Mouse (Mus musculus) kidney, postnatal 4 days (tissue): ENCODE measurements around the gene Mok.
A peak's percentile ranks its signal among the peaks of the same experiment; 100 is the strongest.

Source experiments
- DNase-seq, 2 experiments: peaks; one replicate each; pipeline ENCODE4 v3.0.0; 2021; ENCODE audit warnings: mixed read lengths in 2 of 2

Gene Mok

DNA sequence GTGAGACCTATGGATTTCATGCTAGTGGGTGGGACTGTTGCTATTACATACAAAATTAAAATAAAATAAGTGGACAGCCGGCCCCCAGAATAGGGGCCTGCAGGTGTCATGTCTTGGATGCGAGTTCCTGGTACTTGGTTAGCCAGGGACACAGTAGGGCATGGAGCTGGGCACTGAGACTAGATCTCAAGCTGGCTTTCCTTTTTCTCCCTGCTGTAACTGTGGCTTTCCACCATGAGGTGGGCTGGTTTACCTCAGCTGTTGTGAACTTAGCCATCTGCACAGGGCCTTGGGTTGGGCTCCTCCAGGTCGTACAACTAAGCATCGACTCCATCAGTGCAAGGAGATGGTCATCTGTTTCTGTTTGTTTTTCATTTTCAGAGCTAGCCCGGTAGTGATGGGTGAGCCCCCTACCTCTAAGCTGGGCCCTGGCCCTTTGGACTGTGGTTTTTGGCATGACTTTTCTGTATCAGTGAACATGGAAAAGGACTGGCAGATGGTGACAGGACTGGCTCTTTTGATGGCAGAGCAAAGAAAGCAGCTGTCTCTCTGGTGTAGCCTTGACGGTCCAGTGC, 5.5 kb upstream of the Mok start:
- DNase-seq, result no peak

- DNase-seq, result peak; percentile 91 to 94
Observed at GRCm38 (mm10) chr12:110845131-110845880, 4.6 kb upstream of the Mok start.

DNA sequence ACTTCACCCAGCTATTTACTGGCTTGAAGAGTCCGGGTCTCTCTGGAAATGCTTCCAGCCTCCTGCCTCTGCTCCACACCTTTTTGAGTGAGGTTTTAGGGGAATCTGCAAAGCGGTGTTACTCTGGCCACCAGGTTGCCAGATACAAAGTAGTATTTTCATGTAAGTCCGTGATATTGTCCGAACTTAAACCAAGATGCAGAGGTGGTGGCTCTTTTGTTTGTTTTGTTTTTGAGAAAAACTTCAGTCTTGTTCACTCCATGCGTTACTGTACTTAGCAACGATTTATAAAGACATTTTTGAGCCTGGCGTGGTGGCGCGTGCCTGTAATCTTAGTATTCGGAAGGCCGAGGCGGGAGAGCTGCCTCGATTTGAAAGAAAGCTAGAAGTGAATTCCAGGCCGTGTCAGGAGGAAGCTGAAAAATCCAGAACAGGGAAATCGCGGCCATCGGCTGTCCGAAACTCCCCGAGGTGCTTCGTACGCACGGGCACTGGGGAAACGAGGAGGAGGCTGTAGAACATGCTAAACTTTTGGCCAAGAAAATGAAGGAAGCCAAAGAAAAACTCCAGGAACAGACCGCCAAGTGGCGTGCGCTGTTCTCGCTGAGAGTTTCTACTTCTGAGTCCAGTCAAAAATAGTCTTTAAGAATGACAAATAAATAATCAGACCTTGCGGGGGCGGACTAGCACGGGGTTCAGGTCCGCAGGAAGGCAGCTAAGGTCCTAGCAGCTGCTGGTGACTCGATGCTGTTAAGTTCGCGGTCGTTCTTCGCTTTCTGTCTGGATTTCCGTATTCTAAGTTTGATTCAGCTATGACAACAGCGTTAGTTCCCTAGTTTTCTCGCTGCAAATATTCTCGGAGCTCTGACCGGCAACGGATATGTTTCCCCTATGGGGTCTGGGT, 3.7 kb upstream of the Mok start:
- DNase-seq, result peak in 1 of 2 experiments; percentile 53

- peak; percentile 89 to 91 for DNase-seq
Observed at GRCm38 (mm10) chr12:110843194-110844048, 2.7 kb upstream of the Mok start.

DNA sequence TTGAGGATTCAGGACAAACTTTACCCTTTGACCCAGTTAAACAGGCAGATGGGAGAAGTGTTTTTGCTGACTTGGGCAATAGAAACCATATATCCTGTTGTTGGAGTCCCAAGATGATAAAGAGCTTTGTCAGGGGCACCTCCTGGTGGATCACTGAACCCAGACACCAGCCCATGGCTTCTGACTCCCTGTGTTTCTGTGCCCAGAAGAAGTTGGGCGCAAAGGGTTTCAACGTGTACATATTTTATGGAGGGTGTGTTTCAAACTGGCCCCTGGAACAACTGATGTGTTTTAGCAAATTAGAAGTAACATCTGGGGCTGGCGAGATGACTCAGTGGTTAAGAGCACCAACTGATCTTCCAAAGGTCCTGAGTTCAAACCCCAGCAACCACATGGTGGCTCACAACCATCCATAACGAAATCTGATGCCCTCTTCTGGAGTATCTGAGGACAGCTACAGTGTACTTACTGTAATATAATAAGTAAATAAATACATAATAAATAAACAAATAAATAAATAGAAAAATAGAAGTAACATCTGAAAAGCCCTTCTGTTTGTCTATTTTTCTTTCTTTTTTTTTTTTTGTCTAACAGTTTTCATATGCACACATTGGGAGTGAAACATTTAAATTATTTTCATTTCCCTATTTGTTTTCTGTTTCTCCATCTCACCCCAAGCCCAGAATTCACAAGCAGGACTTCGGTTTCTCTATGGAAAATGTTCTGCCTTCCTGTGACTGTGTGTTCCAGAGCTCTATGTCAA, 1.2 kb upstream of the Mok start:
- no peak for DNase-seq

DNA sequence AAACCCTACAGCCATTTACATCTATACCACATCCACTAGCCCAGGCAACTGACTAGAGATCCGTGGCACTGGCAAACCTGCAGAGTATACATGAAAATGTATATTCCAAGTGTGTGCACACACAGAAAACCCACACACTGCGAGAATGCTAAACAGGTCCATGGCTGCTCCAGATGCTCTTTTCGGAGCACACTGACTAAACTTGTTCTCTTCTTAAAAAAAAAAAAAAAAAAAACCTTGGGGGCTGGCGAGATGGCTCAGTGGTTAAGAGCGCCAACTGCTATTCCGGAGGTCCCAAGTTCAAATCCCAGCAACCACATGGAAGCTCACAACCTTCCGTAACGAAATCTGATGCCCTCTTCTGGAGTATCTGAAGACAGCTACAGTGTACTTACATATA, 2.9 kb downstream of the Mok start:
- DNase-seq, result no peak

GRCm38 (mm10) chr12:110837192-110837841, 3.4 kb downstream of the Mok start:
- peak; percentile 20 to 35 for DNase-seq

GRCm38 (mm10) chr12:110836729-110837128, 4.0 kb downstream of the Mok start:
- DNase-seq, result no peak

DNA sequence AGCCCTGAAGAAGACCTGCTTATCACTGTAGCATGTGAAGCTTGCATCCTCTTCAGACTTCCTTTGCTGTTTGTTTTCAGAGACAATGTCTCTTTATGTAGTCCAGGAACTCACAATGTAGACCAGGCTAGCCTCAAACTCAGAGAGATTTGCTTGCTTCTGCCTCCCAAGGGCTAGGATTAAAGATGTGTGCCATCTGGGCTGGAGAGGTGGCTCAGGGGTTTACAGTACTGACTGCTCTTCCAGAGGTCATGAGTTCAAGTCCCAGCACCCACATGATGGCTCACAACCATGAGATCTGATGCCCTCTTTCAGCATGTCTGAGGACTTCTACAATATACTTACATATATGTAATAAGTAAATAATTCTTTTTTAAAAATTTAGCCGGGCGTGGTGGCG, 5.6 kb downstream of the Mok start:
- DNase-seq, result no peak

GRCm38 (mm10) chr12:110830293-110831024, 10.3 kb downstream of the Mok start:
- DNase-seq, result no peak

- DNase-seq, result no peak
Observed at GRCm38 (mm10) chr12:110828908-110829307, 11.8 kb downstream of the Mok start.

GRCm38 (mm10) chr12:110822366-110822765, 18.4 kb downstream of the Mok start:
- DNase-seq, result no peak

DNA sequence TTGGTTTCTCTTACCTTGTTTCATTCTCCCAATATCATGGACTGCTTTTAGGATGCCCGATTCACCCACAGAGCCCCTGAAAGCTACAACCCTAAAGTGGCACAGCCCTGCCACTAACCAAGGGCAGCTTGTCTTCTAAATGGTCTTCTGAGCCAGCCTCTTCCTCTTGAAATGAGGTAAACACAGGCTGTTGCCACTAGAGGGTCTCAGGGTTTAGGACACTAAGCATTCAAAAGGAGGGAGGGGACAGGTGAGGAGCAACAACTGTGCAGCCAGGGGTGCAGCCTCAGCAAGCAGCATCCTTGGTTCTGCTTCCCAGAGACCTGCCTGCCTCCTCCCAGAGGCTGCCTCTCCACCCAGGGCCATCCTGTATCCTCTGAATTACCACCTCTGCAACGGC, 19.0 kb downstream of the Mok start:
- peak in 1 of 2 experiments; percentile 1 for DNase-seq

- no peak for DNase-seq
Observed at GRCm38 (mm10) chr12:110819367-110819766, 21.4 kb downstream of the Mok start.

GRCm38 (mm10) chr12:110816833-110817232, 23.9 kb downstream of the Mok start:
- no peak for DNase-seq

DNA sequence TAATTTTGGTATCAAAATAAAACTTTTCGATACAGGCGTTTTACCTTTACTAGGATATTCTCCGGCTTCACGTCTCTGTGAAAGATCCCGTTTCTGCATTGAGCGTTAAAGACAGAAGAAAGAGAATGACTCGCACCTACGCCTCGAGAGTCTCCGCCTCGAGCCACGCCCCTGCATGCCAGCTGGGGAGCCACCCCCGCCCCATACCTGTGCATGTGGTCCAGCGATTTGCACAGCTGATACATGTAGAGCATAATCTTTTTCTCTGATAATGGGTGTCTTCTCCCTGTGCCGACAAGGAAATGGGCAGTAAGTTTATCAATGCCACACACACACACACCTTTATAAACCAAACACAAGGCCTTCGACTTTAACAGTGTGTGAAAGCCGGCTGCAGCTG, 25.8 kb downstream of the Mok start:
- DNase-seq, result no peak

DNA sequence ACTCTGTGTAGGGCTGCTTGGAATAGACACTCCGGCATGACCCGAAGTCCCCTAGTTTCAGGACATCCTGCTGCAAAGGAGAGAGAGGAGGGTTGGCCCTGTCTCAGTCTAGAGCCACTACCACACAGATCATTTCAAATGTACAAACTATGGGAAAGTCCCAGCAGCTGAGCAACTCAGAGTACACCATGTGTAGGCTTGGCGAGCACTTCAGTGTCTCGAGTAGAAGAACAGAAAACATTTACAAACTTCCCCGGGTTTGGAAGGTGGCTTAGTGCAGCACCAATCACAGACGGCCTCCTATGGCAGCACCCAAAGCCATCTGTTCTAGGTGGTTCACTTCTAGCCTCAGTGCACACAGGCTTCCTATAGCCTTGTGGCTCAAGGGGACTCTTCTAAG, 27.1 kb downstream of the Mok start:
- DNase-seq, result no peak

- no peak for DNase-seq
Observed at GRCm38 (mm10) chr12:110813132-110813531, 27.6 kb downstream of the Mok start.

DNA sequence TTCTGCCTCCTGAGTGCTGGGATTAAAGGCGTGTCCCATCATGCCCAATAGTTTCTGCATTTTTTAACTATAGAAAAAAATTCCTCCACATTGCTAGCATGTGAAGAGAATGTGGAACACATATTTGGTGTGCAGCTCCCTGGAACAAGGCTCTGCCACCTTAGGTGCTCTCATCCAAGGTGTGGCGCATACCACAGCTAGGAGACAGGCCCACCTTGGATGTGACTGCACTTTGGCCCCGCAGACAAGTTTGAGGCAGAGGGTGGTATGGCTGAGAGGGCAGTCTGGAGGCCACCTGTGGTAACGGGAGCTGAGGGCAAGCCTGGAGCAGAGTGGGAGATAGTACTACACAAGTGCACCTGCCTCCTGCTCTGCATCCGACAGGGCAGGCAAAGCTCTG, 31.9 kb downstream of the Mok start:
- DNase-seq, result peak in 1 of 2 experiments; percentile 33

GRCm38 (mm10) chr12:110808430-110808829, 32.3 kb downstream of the Mok start:
- peak in 1 of 2 experiments; percentile 40 for DNase-seq
